Mouse (Mus musculus) hindbrain, embryonic 11.5 days (tissue): Measurements from ENCODE around the gene Bcat2. TPM values are rescaled to one million over a fixed set of nuclear protein-coding genes. Genes with fewer than 3 reads are reported as not detected.

Source experiments
- ATAC-seq: fragments of 200-750 bp; cut with Nextera tagmentation; 2 replicates; pipeline ENCODE4 v1.8.0; 2017; ENCODE audit warnings: mild to moderate bottlenecking, moderate TSS enrichment, moderate library complexity; ENCODE audit not compliant: low FRiP score
- DNase-seq: peaks from one replicate; pipeline ENCODE4 v3.0.0-alpha.2; 2015; ENCODE audit warnings: low spot score
- H3K27ac ChIP-seq: fragments of 300-500 bp; sonication (generic); 2 replicates; pipeline ENCODE4 v1.5.1; 2014; ENCODE audit warnings: mild to moderate bottlenecking, low read depth, low read length
- H3K27me3 ChIP-seq: fragments of 300-500 bp; sonication (generic); 2 replicates; pipeline ENCODE4 v1.6.1; 2014; ENCODE audit warnings: mild to moderate bottlenecking, low read length, moderate library complexity, mixed read lengths; ENCODE audit not compliant: control insufficient read depth, insufficient read depth
- H3K36me3 ChIP-seq: fragments of 300-500 bp; sonication (generic); 2 replicates; pipeline ENCODE4 v1.6.1; 2014; ENCODE audit warnings: mild to moderate bottlenecking, low read length, moderate library complexity, mixed read lengths; ENCODE audit not compliant: control insufficient read depth, insufficient read depth
- H3K4me1 ChIP-seq: fragments of 300-500 bp; sonication (generic); replicated peaks from 2 replicates; pipeline ENCODE4 v1.6.1; 2014; ENCODE audit warnings: low read length, mixed read lengths; ENCODE audit not compliant: control insufficient read depth, insufficient read depth
- H3K4me2 ChIP-seq: fragments of 300-500 bp; sonication (generic); replicated peaks from 2 replicates; pipeline ENCODE4 v1.6.1; 2014; ENCODE audit warnings: mild to moderate bottlenecking, low read depth, low read length
- H3K4me3 ChIP-seq: fragments of 300-500 bp; sonication (generic); 2 replicates; pipeline ENCODE4 v1.5.1; 2014; ENCODE audit warnings: low read depth, low read length
- H3K9ac ChIP-seq: fragments of 300-500 bp; sonication (generic); 2 replicates; pipeline ENCODE4 v1.6.1; 2014; ENCODE audit warnings: low read depth, low read length
- H3K9me3 ChIP-seq: fragments of 300-500 bp; sonication (generic); 2 replicates; pipeline ENCODE4 v1.6.1; 2016; ENCODE audit warnings: low read length; ENCODE audit not compliant: control insufficient read depth
- WGBS: fragments of 180-500 bp; shearing (Covaris S2); extraction: QIAGEN DNeasy Blood & Tissue Kit; methylation state at CpG from one replicate; pipeline ENCODE4 v1.1.7; 2014; 5-methylcytosine and 5-hydroxymethylcytosine counted together
- polyA plus RNA-seq: library from polyadenylated mRNA; unstranded; fragments of >200 nt; fragmentation: Nextera tagmentation; extraction: Ambion mirVana; gene quantifications from 2 replicates; pipeline ENCODE4 v1.2.1, GENCODE M21; 2014

The Bcat2 gene
- polyA plus RNA-seq, 1 experiment from 2014 or later = 31.4 TPM

- no peak overlapping the region for H3K27ac ChIP-seq
- H3K36me3 ChIP-seq = no peaks in the 10 kb centered on the region
- H3K9ac ChIP-seq = no peak overlapping the region
- no peak overlapping the region for H3K4me3 ChIP-seq
- no peaks in the 10 kb centered on the region for H3K27me3 ChIP-seq
- DNase-seq = peak; percentile 87
- no peak overlapping the region for H3K4me2 ChIP-seq
- 27% methylated on average over 8 of the region's 8 CpGs for WGBS
- no peaks in the 10 kb centered on the region for H3K9me3 ChIP-seq
- no peak for ATAC-seq
- H3K4me1 ChIP-seq = no peaks in the 10 kb centered on the region
Measured at GRCm38 (mm10) chr7:45555787-45556186, 14.2 kb upstream of the Bcat2 start.

GRCm38 (mm10) chr7:45558907-45559306, 11.0 kb upstream of the Bcat2 start:
- WGBS = 65% methylated on average over 6 of the region's 6 CpGs
- no peaks in the 10 kb centered on the region for H3K36me3 ChIP-seq
- ATAC-seq = no peak
- H3K9ac ChIP-seq = no peak overlapping the region
- H3K4me2 ChIP-seq = no peak overlapping the region
- H3K4me1 ChIP-seq = no peaks in the 10 kb centered on the region
- DNase-seq = no peak
- H3K27ac ChIP-seq = no peak overlapping the region
- H3K4me3 ChIP-seq = no peak overlapping the region
- H3K9me3 ChIP-seq = no peaks in the 10 kb centered on the region
- 0 out of 2 replicates have a peak, but pooled peaks cover 2% of the 10 kb centered on the region for H3K27me3 ChIP-seq

- Histone ChIP-seq H3K9ac (no peak overlapping the region), H3K27me3 (0 out of 2 replicates have a peak, but pooled peaks cover 2% of the 10 kb centered on the region), H3K4me1 (no peaks in the 10 kb centered on the region), H3K9me3 (no peaks in the 10 kb centered on the region), H3K27ac (no peak overlapping the region), H3K4me2 (no peak overlapping the region), H3K4me3 (no peak overlapping the region), H3K36me3 (no peaks in the 10 kb centered on the region)
- DNase-seq = no peak
- WGBS = 79% methylated on average over 7 of the region's 7 CpGs
- ATAC-seq = no peak
Measured at GRCm38 (mm10) chr7:45560241-45560640, 9.7 kb upstream of the Bcat2 start.

- WGBS = 28% methylated on average over 17 of the region's 17 CpGs
- H3K9ac ChIP-seq = no peak overlapping the region
- peak; percentile 27; the same call in 1 of the 2 replicates for ATAC-seq
Measured at GRCm38 (mm10) chr7:45560843-45561623, 8.9 kb upstream of the Bcat2 start.

DNA sequence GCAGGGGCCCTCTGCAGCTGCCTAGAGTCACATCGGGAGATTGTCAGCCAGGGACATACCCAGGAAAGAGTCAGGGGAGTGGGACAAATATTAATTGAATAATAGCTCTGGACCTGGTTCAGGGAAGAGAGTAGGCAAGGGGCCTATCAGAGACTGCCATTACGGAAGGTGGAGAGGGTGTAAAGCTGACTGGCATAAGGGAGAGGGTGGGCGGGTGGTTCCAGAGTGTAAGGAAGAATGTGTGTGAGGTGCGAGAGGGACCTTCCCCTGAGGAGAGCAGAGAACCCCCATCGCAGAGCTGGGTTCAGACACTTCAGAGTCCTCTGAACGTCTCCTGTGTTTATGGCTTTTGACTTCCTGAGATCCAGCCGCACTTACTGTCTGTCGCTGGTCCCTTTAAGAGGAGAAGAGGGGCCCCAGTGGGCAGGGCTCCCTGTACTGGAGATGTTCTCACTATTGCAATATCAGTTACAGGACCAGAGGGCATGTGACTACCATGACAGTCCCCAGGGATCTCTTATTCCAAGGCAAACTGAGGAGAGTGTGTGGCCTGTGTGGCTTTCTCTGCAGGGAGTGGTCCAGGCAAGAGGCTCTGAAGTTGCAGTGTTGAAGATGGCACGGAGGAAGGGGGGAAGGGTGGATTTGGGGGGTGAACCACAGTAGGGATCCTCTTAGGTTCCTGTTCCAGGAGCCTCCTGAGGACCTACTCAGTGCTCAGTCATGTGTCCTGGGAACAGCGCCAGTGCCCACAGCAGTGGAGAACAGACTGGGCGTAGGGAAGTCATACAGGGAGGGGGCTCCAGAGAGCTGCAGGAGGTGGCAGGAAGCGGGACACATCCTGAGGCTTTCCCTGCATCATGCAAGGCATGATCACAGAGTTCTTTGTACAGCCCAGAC, 8.1 kb upstream of the Bcat2 start:
- Histone ChIP-seq H3K4me3 (no peak overlapping the region), H3K4me1 (no peaks in the 10 kb centered on the region), H3K9me3 (no peaks in the 10 kb centered on the region), H3K9ac (no peak overlapping the region), H3K27ac (no peak overlapping the region), H3K4me2 (no peak overlapping the region), H3K27me3 (0 out of 2 replicates have a peak, but pooled peaks cover 2% of the 10 kb centered on the region), H3K36me3 (no peaks in the 10 kb centered on the region)
- 57% methylated on average over 12 of the region's 12 CpGs for WGBS
- ATAC-seq = no peak; the same call in 1 of the 2 replicates
- no peak for DNase-seq

More at GRCm38 (mm10) chr7:45560843-45561623, 8.9 kb upstream of the Bcat2 start:
- Histone ChIP-seq H3K4me3 (no peak overlapping the region), H3K9me3 (no peaks in the 10 kb centered on the region), H3K27ac (no peak overlapping the region), H3K27me3 (0 out of 2 replicates have a peak, but pooled peaks cover 2% of the 10 kb centered on the region), H3K4me1 (no peaks in the 10 kb centered on the region), H3K4me2 (no peak overlapping the region), H3K36me3 (no peaks in the 10 kb centered on the region)
- DNase-seq = peak; percentile 84

GRCm38 (mm10) chr7:45564811-45565210, 5.1 kb upstream of the Bcat2 start:
- H3K27me3 ChIP-seq = 0 out of 2 replicates have a peak, but pooled peaks cover 2% of the 10 kb centered on the region
- H3K4me3 ChIP-seq = no peak overlapping the region
- H3K27ac ChIP-seq = no peak overlapping the region
- WGBS = 74% methylated on average over 2 of the region's 2 CpGs
- DNase-seq = no peak
- ATAC-seq = no peak
- H3K36me3 ChIP-seq = no peaks in the 10 kb centered on the region
- H3K4me2 ChIP-seq = no peak overlapping the region
- no peaks in the 10 kb centered on the region for H3K9me3 ChIP-seq
- H3K9ac ChIP-seq = no peak overlapping the region
- H3K4me1 ChIP-seq = no peaks in the 10 kb centered on the region

- H3K4me2 ChIP-seq = no peak overlapping the region
- H3K27me3 ChIP-seq = 0 out of 2 replicates have a peak, but pooled peaks cover 2% of the 10 kb centered on the region
- ATAC-seq (no peak), DNase-seq (no peak)
- no peaks in the 10 kb centered on the region for H3K36me3 ChIP-seq
- 91% methylated on average over 9 of the region's 9 CpGs for WGBS
- H3K27ac ChIP-seq = no peak overlapping the region
- H3K4me3 ChIP-seq = no peak overlapping the region
- no peaks in the 10 kb centered on the region for H3K9me3 ChIP-seq
- no peak overlapping the region for H3K9ac ChIP-seq
- no peaks in the 10 kb centered on the region for H3K4me1 ChIP-seq
Measured at GRCm38 (mm10) chr7:45565446-45565845, 4.5 kb upstream of the Bcat2 start.

- Histone ChIP-seq H3K4me1 (no peaks in the 10 kb centered on the region), H3K27ac (no peak overlapping the region), H3K36me3 (no peaks in the 10 kb centered on the region), H3K4me3 (no peak overlapping the region), H3K9ac (no peak overlapping the region), H3K9me3 (no peaks in the 10 kb centered on the region), H3K27me3 (no peaks in the 10 kb centered on the region), H3K4me2 (peak overlapping the region; percentile 65; the same call in 1 of the 2 replicates)
- 79% methylated on average over 8 of the region's 8 CpGs for WGBS
- DNase-seq = no peak
- ATAC-seq = no peak
Measured at GRCm38 (mm10) chr7:45567112-45567779, 2.7 kb upstream of the Bcat2 start.
